Mouse (Mus musculus) heart, embryonic 11.5 days (tissue): ENCODE measurements around the gene Cacna1d. TPM values are rescaled to one million over a fixed set of nuclear protein-coding genes. Genes with fewer than 3 reads are reported as not detected.

ENCODE experiments used
- polyA plus RNA-seq: library from polyadenylated mRNA; unstranded; fragments of >200 nt; fragmentation: Nextera tagmentation; extraction: Ambion mirVana; gene quantifications from 2 replicates; pipeline ENCODE4 v1.2.1, GENCODE M21; 2014

Gene Cacna1d
- polyA plus RNA-seq, 1 experiment from 2014 or later = 17.5 TPM

Other genes starting within 250 kb of the Cacna1d start
- gene Dcp1a, start 11.9 kb downstream of the Cacna1d start, polyA plus RNA-seq = 21.2 and 21.5 TPM in 2 replicates
- 38.6 and 54.6 TPM in 2 replicates for gene Tkt, start 56.9 kb upstream of the Cacna1d start, polyA plus RNA-seq
- gene Prkcd, start 134.8 kb upstream of the Cacna1d start, polyA plus RNA-seq = 25.5 and 28.1 TPM in 2 replicates
- gene Rft1, start 162.9 kb upstream of the Cacna1d start, polyA plus RNA-seq = 10.3 and 12.3 TPM in 2 replicates
- gene Sfmbt1, start 223.4 kb upstream of the Cacna1d start, polyA plus RNA-seq = 12.0 and 13.2 TPM in 2 replicates